Mouse (Mus musculus): ENCODE data around the gene Pax8. TPM values are rescaled to one million over a fixed set of nuclear protein-coding genes. Genes with fewer than 3 reads are reported as not detected.

Pax8 gene
- polyA plus RNA-seq, 1 experiment = 0.57 TPM

GRCm38 (mm10) chr2:24460112-24460807, 15.1 kb downstream of the Pax8 start:
- H3K9me3 ChIP-seq (replicated peaks; ENCODE audit: control insufficient read depth, insufficient read depth, low read length, poor library complexity, severe bottlenecking) = no peaks in the 10 kb centered on the region
- H3K27me3 ChIP-seq (ENCODE audit: control insufficient read depth, insufficient read depth, low read length, poor library complexity, severe bottlenecking) = no peaks in the 10 kb centered on the region; the same call in 1 of the 2 replicates
- no peaks in the 10 kb centered on the region for H3K4me1 ChIP-seq (ENCODE audit: control insufficient read depth, insufficient read depth, low read length)
- no peak overlapping the region for H3K4me3 ChIP-seq (ENCODE audit: low read depth, low read length)
- H3K9ac ChIP-seq (ENCODE audit: low read depth, poor library complexity, severe bottlenecking) = no peak overlapping the region
- no peak for TF ChIP-seq POLR2A (IDR thresholded peaks at IDR 0.05; ENCODE audit: insufficient read depth, low read length)
- TF ChIP-seq EP300 (IDR thresholded peaks at IDR 0.05; ENCODE audit: insufficient read depth, low read depth, low read length) = no peak
- TF ChIP-seq CTCF (IDR thresholded peaks at IDR 0.05; ENCODE audit: low read depth, low read length) = no peak
- no peak overlapping the region for H3K27ac ChIP-seq (ENCODE audit: insufficient read depth, low read length)
- no peaks in the 10 kb centered on the region for H3K36me3 ChIP-seq (ENCODE audit: control insufficient read depth, insufficient read depth, low read length, poor library complexity, severe bottlenecking)

- TF ChIP-seq CTCF (IDR thresholded peaks at IDR 0.05; ENCODE audit: low read depth, low read length) (no peak), EP300 (IDR thresholded peaks at IDR 0.05; ENCODE audit: insufficient read depth, low read depth, low read length) (no peak), POLR2A (IDR thresholded peaks at IDR 0.05; ENCODE audit: insufficient read depth, low read length) (no peak)
Measured at GRCm38 (mm10) chr2:24456841-24457240, 18.6 kb downstream of the Pax8 start.

GRCm38 (mm10) chr2:24455057-24455855, 20.1 kb downstream of the Pax8 start:
- Histone ChIP-seq H3K27me3 (ENCODE audit: control insufficient read depth, insufficient read depth, low read length, poor library complexity, severe bottlenecking) (no peaks in the 10 kb centered on the region; the same call in 1 of the 2 replicates), H3K27ac (ENCODE audit: insufficient read depth, low read length) (no peak overlapping the region)
- TF ChIP-seq CTCF (IDR thresholded peaks at IDR 0.05; ENCODE audit: low read depth, low read length) (no peak), POLR2A (IDR thresholded peaks at IDR 0.05; ENCODE audit: insufficient read depth, low read length) (no peak), EP300 (IDR thresholded peaks at IDR 0.05; ENCODE audit: insufficient read depth, low read depth, low read length) (no peak)

More at GRCm38 (mm10) chr2:24456841-24457240, 18.6 kb downstream of the Pax8 start:
- no peaks in the 10 kb centered on the region; the same call in 1 of the 2 replicates for H3K27me3 ChIP-seq (ENCODE audit: control insufficient read depth, insufficient read depth, low read length, poor library complexity, severe bottlenecking)
- H3K36me3 ChIP-seq (ENCODE audit: control insufficient read depth, insufficient read depth, low read length, poor library complexity, severe bottlenecking) = no peaks in the 10 kb centered on the region
- no peak overlapping the region for H3K9ac ChIP-seq (ENCODE audit: low read depth, poor library complexity, severe bottlenecking)
- no peaks in the 10 kb centered on the region for H3K9me3 ChIP-seq (replicated peaks; ENCODE audit: control insufficient read depth, insufficient read depth, low read length, poor library complexity, severe bottlenecking)
- H3K27ac ChIP-seq (ENCODE audit: insufficient read depth, low read length) = no peak overlapping the region
- no peaks in the 10 kb centered on the region for H3K4me1 ChIP-seq (ENCODE audit: control insufficient read depth, insufficient read depth, low read length)
- H3K4me3 ChIP-seq (ENCODE audit: low read depth, low read length) = no peak overlapping the region

GRCm38 (mm10) chr2:24454429-24455011, 20.9 kb downstream of the Pax8 start:
- no peaks in the 10 kb centered on the region; the same call in 1 of the 2 replicates for H3K27me3 ChIP-seq (ENCODE audit: control insufficient read depth, insufficient read depth, low read length, poor library complexity, severe bottlenecking)
- H3K9me3 ChIP-seq (replicated peaks; ENCODE audit: control insufficient read depth, insufficient read depth, low read length, poor library complexity, severe bottlenecking) = no peaks in the 10 kb centered on the region
- no peaks in the 10 kb centered on the region for H3K4me1 ChIP-seq (ENCODE audit: control insufficient read depth, insufficient read depth, low read length)
- no peak overlapping the region for H3K9ac ChIP-seq (ENCODE audit: low read depth, poor library complexity, severe bottlenecking)
- no peak overlapping the region for H3K27ac ChIP-seq (ENCODE audit: insufficient read depth, low read length)
- no peak for TF ChIP-seq POLR2A (IDR thresholded peaks at IDR 0.05; ENCODE audit: insufficient read depth, low read length)
- no peak for TF ChIP-seq CTCF (IDR thresholded peaks at IDR 0.05; ENCODE audit: low read depth, low read length)
- TF ChIP-seq EP300 (IDR thresholded peaks at IDR 0.05; ENCODE audit: insufficient read depth, low read depth, low read length) = no peak
- H3K4me3 ChIP-seq (ENCODE audit: low read depth, low read length) = no peak overlapping the region
- no peaks in the 10 kb centered on the region for H3K36me3 ChIP-seq (ENCODE audit: control insufficient read depth, insufficient read depth, low read length, poor library complexity, severe bottlenecking)

More at GRCm38 (mm10) chr2:24455057-24455855, 20.1 kb downstream of the Pax8 start:
- H3K36me3 ChIP-seq (ENCODE audit: control insufficient read depth, insufficient read depth, low read length, poor library complexity, severe bottlenecking) = no peaks in the 10 kb centered on the region
- H3K9me3 ChIP-seq (replicated peaks; ENCODE audit: control insufficient read depth, insufficient read depth, low read length, poor library complexity, severe bottlenecking) = no peaks in the 10 kb centered on the region
- H3K4me3 ChIP-seq (ENCODE audit: low read depth, low read length) = no peak overlapping the region
- H3K4me1 ChIP-seq (ENCODE audit: control insufficient read depth, insufficient read depth, low read length) = no peaks in the 10 kb centered on the region
- H3K9ac ChIP-seq (ENCODE audit: low read depth, poor library complexity, severe bottlenecking) = no peak overlapping the region

GRCm38 (mm10) chr2:24453206-24453605, 22.2 kb downstream of the Pax8 start:
- TF ChIP-seq CTCF (IDR thresholded peaks at IDR 0.05; ENCODE audit: low read depth, low read length) = no peak
- no peak for TF ChIP-seq POLR2A (IDR thresholded peaks at IDR 0.05; ENCODE audit: insufficient read depth, low read length)
- TF ChIP-seq EP300 (IDR thresholded peaks at IDR 0.05; ENCODE audit: insufficient read depth, low read depth, low read length) = no peak
- Histone ChIP-seq H3K4me3 (ENCODE audit: low read depth, low read length) (no peak overlapping the region), H3K27ac (ENCODE audit: insufficient read depth, low read length) (no peak overlapping the region), H3K9me3 (replicated peaks; ENCODE audit: control insufficient read depth, insufficient read depth, low read length, poor library complexity, severe bottlenecking) (no peaks in the 10 kb centered on the region), H3K4me1 (ENCODE audit: control insufficient read depth, insufficient read depth, low read length) (no peaks in the 10 kb centered on the region), H3K36me3 (ENCODE audit: control insufficient read depth, insufficient read depth, low read length, poor library complexity, severe bottlenecking) (no peaks in the 10 kb centered on the region), H3K27me3 (ENCODE audit: control insufficient read depth, insufficient read depth, low read length, poor library complexity, severe bottlenecking) (no peaks in the 10 kb centered on the region; the same call in 1 of the 2 replicates), H3K9ac (ENCODE audit: low read depth, poor library complexity, severe bottlenecking) (no peak overlapping the region)

Measured in ES-Bruce4 (cell line).